Mouse (Mus musculus): ENCODE measurements around the gene Klc4.

GRCm38 (mm10) chr17:46647279-46647678 lies 1.5 kb upstream of the Klc4 start:
- TF ChIP-seq CTCF (IDR thresholded peaks at IDR 0.05; ENCODE audit: extremely low read depth, insufficient read length, insufficient replicate concordance, low read depth, low read length) (no peak), POLR2A (IDR thresholded peaks at IDR 0.05; ENCODE audit: low read depth, low read length) (no peak)
